Mouse (Mus musculus) testis, postnatal 10 days (tissue): ENCODE data around the gene Gm49405.
A peak's percentile ranks its signal among the peaks of the same experiment; 100 is the strongest.
"Not testable (repeated sequence)": the region's sequence is repeated elsewhere in the genome, so short reads cannot be mapped to it uniquely, and the experiment has no call there.

ENCODE experiments used
- DNase-seq: peaks from one replicate; pipeline ENCODE4 v3.0.0; 2021; ENCODE audit warnings: low spot score

Gene Gm49405

GRCm38 (mm10) chr19:4015635-4016034 is 15.2 kb downstream of the Gm49405 start:
- DNase-seq: no peak

DNA sequence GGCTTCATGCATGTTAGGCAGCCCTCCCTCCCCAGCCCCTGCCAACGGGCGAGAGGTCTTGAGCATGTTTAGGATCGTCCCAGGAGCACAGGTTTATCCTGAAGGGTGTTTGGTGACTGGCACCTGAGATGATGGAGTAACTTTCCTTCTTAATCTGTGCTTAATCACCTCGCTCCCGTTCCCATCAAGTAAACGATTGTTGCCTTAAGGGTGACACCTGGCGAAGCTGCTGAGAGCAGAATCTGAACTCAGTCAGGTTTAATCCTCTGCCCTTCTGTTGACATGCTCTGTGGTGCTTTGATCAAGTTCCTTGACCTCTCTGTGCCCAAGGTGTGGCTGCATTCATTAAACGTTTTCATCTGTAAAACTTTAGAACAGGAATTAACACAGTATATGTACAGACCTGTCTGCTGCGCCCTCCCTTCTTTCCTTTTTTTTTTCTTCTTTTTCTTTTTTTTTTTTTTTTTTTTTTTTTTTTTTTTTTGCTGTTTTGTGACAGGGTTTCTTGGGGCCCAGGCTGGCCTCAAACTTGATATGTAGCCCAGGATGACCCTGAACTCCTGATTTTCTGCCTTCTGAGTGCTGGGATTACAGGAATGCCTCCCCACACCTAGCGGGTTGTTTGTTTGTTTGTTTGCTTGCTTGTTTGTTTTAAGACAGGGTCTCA is 17.6 kb downstream of the Gm49405 start:
- DNase-seq: no peak

- peak; percentile 86 for DNase-seq
These were observed 18.5 kb downstream of the Gm49405 start for GRCm38 (mm10) chr19:4018743-4019583.

- no peak for DNase-seq
These were observed 22.8 kb downstream of the Gm49405 start for GRCm38 (mm10) chr19:4023185-4023584.

DNA sequence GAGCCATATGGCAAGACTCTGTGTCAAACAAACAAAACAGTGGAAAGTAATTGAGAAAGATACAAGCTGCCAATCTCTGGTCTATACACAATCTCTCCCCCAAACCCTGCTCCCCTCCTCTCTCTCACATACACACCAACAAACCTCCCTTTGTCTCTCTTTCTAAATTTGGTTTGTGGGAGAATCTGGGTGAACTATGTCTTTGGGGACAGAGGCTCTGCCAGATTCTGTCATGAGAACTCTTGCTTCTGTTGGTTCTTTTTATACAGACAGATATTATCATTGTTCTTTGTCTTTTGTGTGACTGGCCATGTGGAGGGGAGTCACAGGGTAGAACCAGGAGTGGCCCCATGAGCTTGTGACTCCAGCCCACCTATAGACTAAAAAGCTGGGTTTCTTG is 27.1 kb downstream of the Gm49405 start:
- no peak for DNase-seq

DNA sequence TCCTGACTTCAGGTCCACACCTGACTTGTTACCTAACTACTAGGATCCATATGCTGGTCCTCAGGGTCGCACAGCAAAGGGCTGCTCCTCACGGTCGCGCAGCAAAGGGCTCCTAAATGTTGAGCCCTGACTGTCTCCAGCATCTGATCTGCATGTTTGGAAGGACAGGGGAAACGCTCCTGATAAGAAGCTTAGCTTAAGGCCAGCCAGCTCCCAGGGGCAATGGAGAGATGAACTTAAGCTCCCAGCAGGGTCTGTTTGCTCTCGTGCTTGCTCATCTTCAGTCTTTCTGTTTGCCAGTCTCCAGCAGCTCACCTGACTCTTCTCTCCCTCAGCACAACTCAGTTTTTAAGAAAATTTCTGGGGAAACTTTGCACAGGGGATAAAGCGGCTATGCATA is 32.2 kb downstream of the Gm49405 start:
- DNase-seq: peak; percentile 34

- peak; percentile 38 for DNase-seq
These were observed 32.9 kb downstream of the Gm49405 start for GRCm38 (mm10) chr19:4033298-4033697.

DNA sequence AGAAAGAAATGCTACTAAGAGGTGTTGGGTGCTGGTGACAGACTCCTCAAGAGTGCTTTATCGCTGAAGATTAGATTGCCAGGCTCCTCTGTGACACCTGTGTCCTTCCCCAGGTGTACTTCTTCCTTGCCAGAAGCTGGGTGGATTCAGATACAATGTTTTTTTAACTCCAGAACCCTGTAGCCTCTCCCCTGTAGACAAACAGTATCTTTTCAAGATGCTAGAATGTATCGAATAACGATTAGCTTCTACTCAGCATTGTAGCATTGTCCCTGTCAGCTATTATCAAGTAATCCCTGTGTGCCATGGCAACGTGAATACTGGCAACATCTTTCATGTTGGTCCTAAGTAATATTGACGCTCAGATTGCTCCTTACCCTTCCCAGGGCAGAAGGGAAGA is 33.3 kb downstream of the Gm49405 start:
- DNase-seq: no peak

GRCm38 (mm10) chr19:4036327-4037045 is 36.1 kb downstream of the Gm49405 start:
- DNase-seq: peak; percentile 44

GRCm38 (mm10) chr19:4037154-4037787 is 36.8 kb downstream of the Gm49405 start:
- DNase-seq: not testable (repeated sequence)

DNA sequence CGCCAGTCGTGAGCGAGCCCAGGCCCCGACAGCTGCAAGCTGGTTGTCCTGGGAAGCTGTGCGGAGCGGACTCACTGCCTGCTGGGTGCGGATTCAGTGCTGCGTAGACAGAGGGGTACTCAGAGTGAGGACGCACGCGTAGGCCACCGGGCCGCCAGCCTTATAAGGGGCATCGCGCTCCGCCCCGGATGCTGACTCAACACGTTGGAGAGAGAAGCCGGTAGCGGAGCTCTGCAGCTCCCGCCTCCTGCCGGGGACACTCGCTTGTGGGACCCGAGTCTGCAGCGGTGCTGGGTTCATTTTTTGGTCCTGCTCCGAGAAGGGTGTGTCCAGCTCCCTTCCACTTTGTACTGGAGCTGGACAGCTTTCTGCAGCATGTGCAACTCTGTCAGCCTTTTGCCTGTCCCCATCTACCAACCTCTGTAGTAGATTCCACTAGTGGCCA is 37.4 kb downstream of the Gm49405 start, which contains the start of gene Gstp1:
Gene Gstp1, minus strand, starts transcription at position 198 of the 445 bp plus-strand sequence.
- peak; percentile 88 for DNase-seq

DNA sequence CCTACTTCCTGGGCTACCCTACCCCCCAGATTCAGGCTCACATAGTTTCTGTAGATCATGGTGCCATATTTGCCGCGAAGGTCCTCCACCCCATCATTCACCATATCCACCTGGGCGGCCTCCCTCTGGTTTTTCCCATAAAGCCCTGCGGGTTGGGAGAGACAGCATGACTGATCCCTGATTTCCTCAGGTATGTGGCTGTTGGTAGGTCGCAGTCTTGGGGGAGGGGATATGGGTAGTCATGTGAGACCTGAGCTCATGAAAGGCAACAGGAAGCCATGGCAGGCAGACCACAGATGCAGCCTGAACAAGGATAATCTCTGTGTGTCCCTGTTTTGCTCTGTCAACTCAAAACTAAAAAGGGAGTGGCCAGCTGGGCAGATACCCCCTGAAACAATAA is 40.5 kb downstream of the Gm49405 start:
- peak; percentile 37 for DNase-seq

- not testable (repeated sequence) for DNase-seq
These were observed 41.1 kb downstream of the Gm49405 start for GRCm38 (mm10) chr19:4041500-4041899.

- peak; percentile 43 for DNase-seq
These were observed 41.7 kb downstream of the Gm49405 start for GRCm38 (mm10) chr19:4042124-4042523.

- not testable (repeated sequence) for DNase-seq
These were observed 43.7 kb downstream of the Gm49405 start for GRCm38 (mm10) chr19:4044109-4044508.

- peak; percentile 82 for DNase-seq
These were observed 45.8 kb downstream of the Gm49405 start, which contains the start of gene Gstp2 for GRCm38 (mm10) chr19:4045966-4046865. Gene Gstp2 (minus strand): TSS chr19:4046023.

- no peak for DNase-seq
These were observed 46.4 kb downstream of the Gm49405 start for GRCm38 (mm10) chr19:4046866-4047254.

GRCm38 (mm10) chr19:4047859-4048258 is 47.4 kb downstream of the Gm49405 start:
- DNase-seq: peak; percentile 93

DNA sequence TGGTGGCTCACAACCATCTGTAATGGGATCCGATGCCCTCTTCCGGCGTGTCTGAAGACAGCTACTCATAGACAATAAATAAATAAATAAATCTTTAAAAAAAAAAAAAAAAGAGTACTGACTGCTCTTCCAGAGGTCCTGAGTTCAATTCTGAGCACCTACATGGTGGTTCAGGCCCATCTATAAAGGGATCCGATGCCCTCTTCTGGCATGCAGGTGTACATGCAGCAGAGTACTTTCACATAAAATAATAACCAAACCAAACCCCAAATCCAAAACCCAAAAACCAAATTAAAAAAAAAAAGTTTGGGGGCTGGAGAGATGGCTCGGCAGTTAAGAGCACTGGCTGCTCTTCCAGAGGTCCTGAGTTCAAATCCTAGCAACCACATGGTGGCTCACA is 48.6 kb downstream of the Gm49405 start:
- DNase-seq: not testable (repeated sequence)

DNA sequence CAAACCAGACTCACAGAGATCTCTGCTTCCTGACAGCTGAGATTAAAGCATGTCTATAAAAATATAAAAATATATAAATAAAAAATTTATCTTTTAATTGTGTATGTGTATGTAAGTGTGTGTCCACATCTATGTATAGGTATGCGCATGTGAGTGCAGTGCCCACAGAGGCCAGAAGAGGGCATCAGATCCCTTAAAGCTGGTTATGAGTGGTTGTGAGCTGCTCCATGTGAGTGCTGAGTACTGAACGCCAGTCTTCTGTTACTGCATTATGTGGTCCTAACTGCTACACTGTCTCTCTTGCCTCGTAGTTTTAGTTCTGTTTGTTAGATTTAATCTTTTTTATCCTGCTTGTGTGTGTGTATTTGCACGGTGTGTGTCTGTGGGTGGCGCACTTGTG is 50.6 kb downstream of the Gm49405 start:
- no peak for DNase-seq
